Mouse (Mus musculus) kidney, postnatal 4 days (tissue): ENCODE results near the gene Fbxo47.
"Not testable (repeated sequence)": the region's sequence is repeated elsewhere in the genome, so short reads cannot be mapped to it uniquely, and the experiment has no call there.

Experiments
- DNase-seq, 2 experiments: peaks; one replicate each; pipeline ENCODE4 v3.0.0; 2021; ENCODE audit warnings: mixed read lengths in 2 of 2

Fbxo47 gene

DNA sequence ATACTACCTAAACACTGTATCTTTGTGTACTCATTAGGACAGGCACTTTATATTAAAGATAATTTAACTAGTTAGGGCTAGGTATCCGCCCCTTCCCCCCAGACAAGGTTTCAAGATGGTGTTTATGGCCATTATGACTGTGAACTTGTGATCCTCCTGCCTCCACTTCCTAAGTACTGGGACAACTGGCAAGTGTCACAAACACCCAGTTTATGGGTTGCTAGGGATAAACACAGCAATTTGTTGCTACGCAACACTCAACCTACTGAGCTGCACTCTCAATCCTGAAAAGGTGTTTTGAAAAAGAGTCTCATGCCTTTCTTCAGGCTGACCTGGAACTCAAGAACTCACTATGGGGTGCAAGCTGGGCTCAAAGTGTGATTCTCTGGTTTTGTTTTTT lies 6.6 kb downstream of the Fbxo47 start:
- DNase-seq: no peak

DNA sequence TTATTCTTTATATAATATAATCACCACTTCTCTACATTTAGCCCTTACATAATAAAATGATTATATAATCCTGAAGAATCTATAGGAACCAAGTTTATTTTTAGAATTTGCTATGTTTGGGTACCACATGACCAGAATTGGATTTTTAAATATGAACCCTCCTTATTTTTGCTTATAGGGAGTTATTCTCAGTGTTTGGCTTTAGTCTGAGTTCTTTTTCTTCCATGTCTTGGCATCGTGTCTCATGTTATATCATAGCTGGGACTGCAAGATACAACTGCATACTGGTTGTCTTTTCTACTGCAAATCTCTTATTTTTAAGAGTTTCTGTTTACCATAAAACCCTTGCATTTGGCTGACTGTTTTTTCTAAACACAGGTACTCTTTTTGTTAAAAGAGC lies 9.6 kb downstream of the Fbxo47 start:
- DNase-seq: no peak

DNA sequence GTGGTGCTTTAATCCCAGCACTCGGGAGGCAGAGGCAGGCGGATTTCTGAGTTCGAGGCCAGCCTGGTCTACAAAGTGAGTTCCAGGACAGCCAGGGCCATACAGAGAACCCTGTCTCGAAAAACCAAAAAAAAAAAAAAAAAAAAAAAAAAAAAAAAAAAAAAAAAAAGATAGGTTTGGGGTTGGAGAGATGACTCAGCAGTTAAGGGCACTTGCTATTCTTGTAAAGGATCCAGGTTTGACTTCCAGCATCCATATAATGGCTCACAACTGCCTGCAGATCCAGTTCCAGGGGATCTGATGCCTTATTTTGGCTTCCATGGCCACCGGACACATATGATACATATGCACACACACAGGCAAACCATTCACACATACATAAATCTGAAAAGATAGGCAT lies 11.6 kb downstream of the Fbxo47 start:
- DNase-seq: not testable (repeated sequence)

DNA sequence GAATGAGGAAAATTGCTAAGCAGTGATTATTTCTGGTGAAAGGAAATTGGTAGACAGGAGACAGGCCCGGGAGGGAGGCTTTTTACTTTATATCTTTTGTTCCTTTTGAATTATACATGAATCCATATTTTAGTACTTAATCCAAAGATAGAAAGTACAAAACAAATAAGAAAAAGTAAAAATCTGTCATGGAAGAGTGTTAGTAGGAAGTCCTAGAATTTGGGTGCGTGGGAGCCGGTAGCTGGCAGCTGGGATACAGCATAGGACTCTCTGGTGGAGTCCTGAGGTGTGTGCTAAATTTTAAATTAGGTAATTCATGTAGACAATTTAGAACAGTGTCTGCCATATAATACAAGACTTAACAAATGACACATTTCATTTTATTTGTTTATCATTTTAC lies 16.4 kb downstream of the Fbxo47 start:
- no peak for DNase-seq

DNA sequence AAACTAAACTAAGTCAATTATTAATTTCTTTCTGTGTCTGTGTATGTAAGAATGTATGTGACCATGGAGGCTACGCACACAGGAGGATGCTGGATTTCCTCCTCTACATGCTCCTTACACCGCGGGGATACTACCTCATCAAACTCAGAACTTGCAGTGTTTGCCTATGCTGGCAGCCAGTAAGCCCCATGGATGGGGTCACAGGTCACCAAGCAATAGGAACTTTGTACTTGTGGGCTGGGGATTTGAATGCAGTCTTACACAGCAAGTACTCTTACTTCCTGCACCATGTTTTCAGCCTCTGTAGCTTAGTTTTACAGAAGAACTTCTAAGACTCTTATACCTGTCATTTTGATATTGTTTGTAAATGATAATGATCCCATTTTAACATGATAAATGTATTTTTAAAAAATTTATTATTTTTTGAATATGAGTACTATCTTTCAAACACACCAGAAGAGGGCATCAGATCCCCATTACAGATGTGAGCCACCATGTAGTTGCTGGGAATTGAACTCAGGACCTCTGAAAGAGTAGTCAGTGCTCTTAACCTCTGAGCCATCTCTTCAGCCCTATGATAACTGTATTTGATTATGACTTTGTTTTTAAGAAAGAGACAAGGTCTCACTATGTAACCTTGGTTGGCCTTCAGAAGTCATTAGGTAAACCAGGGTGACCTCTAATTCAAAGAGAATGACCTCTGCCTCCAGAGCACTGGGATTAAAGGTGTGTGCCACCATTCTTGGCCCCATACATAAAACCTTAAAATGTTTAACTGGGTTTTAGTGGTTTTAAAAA lies 17.7 kb downstream of the Fbxo47 start:
- DNase-seq: no peak

DNA sequence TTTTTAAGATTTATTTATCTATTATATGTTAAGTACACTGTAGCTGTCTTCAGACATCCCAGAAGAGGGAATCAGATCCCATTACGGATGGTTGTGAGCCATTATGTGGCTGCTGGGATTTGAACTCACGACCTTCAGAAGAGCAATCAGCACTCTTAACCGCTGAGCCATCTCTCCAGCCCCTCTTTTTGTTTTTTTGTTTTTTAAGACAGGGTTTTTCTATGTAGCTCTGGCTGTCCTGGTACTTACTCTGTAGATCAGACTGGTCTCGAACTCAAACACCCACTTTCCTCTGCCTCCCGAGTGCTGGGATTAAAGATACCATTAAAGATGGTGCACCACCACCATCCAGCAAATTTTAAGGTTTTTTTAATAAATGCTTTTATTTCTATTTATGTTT lies 18.5 kb downstream of the Fbxo47 start:
- DNase-seq: no peak

DNA sequence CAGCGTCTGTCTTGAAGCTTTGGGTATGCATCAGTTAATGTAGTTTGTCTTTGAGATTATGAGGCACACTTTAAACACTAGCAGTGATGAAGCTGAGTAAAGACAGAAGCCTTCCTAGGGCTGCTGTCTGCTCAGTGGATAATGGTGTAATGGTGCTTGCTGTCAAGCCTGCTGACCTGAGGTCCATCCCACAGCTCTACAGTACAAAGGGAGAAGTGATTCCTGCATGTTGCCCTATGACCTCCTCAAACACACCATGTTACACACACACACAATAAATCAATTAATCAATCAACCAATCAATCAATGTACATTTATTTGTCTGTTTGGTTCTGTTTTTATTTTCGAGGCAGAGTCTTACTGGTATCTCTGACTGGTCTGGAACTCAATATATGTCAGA lies 21.8 kb downstream of the Fbxo47 start:
- no peak for DNase-seq

DNA sequence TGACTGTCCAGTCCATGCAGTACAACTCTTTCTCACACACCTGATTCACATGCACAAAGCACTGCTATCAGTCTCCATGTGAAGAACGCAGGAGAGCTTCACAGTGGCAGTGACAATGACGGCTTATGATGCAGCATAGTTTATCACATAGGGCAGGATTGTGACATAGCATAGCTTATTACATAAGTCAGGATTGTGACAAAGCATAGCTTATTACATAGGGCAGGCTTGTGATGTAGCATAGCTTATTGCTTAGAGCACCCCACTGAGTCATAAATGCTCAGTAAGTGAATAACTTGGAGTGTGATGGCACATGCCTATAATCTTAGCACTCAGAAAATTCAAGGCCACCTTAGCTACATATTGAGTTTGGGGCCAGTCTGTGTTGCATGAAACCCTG lies 28.5 kb downstream of the Fbxo47 start:
- DNase-seq: no peak

DNA sequence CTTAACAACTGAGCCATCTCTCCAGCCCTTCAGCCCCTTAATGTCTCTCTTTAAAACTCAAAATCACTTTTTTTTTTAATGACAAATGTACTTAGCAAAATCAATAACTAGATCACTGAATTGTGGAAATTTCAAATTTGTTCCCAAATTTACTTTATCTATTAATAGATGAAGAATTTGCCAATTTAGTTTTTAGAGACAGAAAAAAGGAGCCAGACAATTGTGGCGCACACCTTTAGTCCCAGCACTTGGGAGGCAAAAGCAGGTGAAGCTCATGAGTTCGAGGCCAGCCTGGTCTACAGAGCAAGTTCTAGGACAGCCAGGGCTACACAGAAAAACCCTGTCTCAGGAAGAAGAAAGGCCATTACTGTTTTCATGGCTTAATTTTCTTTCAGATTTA lies 32.4 kb downstream of the Fbxo47 start:
- no peak for DNase-seq

DNA sequence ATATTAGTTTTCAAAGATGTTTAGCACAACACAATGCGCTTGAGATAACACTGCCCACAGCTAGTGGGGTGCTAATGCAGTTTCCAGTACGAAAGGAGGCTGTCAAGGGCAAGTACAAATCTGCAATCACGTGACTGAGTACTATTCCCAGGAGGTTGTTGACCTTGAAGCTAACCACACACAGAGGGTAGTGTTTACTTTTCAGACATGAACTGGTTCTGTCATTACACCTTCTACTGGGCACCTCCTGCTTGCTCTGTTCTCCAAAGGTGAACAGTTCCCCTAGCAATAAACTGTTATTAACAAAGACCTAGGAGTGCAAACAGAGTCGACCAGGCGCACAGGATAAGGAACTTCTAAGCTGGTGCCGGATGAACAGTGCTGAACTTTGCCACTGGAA lies 33.6 kb downstream of the Fbxo47 start:
- DNase-seq: no peak

DNA sequence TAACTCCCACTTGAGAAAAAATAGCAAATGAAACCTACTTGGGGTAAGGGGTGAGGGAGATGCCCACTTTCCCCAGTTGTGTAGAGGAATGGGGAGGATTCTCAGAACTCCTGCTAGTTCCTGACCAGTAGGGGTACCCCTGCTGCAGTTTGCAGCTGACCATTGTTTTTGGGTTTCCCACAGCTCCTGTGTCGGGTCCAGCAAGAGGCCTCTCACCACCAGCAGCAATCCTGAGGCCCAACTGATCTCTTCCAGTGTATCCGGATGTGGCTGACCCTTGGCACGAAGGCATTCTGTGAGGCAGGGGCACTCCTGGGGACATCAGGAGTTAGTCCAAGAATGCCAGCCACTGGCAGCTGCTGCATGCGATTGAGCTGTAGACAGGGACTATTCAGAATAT lies 42.0 kb downstream of the Fbxo47 start:
- DNase-seq: no peak

DNA sequence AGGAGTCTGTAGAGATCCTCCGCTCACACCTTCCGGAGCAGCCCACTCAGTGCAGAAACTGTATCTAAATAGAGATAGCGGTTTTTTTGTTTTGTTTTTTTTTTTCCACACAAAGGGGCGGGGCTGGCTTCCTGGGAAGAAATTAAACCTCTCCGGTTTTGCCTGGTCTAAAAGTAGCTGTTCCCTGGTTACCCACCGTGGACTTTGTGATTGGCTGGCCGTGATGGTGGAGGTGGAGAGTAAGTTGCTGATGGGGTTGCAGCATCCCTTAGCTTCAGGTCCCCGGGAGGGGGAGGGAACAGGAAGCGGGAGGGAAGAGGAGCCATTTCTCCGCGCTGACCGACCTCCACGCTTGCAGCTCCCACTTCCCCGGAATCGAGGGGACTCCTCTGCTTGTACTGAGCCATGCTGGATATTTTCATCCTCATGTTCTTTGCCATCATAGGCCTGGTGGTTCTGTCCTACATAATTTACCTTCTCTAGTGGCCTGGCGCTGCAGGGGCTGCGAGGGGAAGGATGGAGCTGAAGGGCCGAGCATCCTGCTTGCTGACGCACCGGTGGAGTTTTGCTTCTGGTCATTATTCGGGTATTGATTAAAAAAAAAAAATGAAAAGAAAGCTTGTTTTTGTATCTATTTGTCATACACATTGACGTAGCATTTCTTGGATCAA lies 42.8 kb downstream of the Fbxo47 start:
- DNase-seq: peak; percentile 68 to 81

DNA sequence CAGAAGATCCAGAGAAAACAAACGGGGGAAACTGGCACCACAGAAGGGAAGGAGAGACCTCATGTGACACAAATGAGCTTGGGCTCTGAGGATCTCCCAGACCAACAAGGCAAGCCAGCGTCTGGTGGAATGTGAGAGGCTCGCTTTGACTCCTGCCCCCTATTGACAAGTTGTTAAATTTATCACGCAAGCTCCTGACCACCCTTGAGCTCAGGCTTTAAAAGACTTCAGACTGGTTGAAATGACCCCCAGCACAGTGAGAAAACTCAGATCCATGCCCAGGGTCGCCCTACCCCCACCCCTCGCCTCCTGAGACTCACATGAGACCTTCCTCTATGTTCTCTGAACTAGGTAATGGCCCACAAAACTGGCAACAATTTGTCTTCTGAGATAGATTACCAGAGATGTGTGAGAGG lies 43.4 kb downstream of the Fbxo47 start, which contains the start of gene B230217C12Rik:
Gene B230217C12Rik, plus strand, starts transcription at position 242 of the 416 bp plus-strand sequence.
- no peak for DNase-seq

DNA sequence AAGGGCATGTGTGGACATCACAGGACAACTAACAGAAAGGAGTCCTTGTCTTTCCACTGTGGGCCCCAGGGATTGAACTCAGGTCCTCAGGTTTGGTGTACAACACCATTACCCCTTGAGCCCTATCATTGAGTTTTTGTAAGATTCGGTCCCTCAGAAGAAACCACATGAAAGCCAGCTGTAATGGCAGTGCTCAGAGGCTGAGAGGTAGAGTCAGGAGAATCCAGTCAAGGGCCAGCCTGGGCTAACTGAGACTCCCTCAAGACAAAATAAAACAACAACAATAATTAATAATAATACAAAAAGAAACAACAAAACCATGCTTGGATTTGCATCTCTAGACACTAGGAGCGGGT lies 43.8 kb downstream of the Fbxo47 start:
- DNase-seq: no peak

DNA sequence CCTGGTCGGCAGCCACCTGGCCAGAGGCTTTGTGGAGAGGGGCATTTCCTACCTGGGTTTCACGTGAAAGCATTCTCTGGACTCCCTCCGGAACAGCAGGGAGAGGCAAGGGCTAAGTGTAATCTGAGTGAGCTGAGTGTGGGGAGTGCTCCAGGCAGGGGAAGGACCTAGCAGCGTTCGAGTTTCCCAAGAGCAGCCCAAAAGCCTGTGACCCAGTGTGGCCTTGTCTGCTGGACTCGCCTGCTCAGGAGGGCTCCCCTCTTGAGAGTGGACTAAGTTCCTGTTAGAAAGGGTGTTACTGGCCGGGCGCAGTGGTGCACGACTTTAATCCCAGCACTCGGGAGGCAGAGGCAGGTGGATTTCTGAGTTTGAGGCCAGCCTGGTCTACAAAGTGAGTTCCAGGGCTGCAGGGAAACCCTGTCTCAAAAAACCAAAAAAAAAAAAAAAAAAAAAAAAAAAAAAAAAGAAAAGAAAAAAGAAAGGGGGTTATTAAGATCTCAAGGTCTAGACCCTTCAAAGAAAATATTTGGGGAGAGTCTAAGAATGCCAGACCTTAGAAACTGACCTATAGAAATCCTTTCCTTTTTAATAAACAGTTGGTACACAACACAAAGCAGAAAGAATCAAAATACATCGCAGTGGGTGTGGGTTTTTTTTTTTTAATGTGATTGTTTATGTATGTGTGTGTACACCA lies 44.4 kb downstream of the Fbxo47 start:
- no peak for DNase-seq

DNA sequence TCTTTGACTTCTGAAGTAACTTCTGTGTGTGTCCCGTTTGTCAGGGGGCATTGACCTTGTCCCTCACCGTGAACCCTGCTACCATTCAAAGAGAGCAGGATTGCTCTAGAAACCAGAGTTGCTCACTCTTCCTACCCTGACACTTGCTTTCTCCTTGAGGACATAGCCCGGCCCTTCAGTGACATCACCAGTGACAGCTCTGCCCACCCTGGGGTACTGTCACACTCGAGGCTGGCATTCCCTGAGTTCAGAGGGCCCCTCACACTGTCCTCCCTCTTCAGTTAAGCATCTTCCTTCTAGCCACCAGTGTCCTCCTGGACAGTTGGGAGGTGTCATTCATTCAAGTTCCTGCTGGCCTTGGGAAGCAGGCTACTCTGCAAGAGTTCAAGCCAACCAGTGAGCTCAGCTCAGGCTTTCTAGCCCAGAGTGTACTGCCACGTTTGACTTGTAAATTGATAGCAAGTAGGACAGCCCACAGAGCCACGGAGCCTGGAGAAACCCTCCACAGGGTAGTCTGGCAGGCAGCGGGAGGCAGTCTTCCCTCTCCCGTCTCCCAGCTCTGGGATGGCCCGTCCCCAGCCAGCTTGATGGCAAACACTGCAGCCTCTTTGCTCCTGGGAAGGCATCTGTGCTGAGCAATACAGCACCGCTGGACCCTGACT lies 45.0 kb downstream of the Fbxo47 start:
- DNase-seq: no peak

DNA sequence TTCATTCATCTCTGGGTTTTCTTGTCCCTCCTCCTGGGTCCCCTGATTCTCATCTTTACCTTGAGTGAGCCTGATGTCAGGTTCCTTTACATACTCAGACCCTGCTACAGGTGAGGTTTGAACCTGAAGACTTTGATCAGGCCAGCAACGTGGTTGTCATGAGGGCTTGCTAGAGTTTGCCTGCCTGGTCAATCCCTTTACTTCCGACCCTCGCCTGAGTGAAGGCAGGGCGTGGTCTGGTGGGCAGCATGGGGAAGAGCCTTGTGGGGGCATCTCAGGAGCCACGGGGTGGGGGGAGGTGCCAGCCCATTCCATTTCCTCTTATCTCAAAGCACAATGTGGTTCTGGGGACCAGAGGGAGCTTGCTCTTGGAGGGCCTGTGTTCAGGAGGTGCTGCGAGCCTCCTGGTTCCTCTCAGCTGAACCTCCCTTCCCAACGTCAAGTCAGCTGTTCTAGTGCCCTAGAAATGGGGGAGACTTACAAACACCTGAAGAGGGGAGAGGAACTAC lies 46.3 kb downstream of the Fbxo47 start:
- no peak for DNase-seq

DNA sequence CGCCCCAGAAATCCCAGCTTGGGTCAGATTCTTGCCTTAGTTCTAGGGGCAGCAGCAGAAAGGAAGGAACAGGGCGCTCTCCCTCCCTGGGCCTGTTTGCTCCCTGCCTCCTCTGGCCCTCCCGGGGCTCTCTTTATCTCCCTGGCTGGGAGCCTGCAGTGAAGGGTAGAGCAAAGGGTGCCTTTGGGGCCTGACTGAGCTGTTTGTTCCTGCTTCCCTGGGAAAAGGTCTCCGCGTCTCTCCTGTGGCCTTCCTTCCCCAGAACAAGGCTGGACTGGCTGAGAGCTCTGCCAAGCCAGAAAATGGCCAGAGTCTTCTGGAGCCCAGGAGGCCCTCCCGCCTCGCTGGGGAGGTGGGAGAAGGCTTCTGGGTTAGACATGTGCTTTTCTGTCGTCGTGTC lies 46.9 kb downstream of the Fbxo47 start:
- not testable (repeated sequence) for DNase-seq

DNA sequence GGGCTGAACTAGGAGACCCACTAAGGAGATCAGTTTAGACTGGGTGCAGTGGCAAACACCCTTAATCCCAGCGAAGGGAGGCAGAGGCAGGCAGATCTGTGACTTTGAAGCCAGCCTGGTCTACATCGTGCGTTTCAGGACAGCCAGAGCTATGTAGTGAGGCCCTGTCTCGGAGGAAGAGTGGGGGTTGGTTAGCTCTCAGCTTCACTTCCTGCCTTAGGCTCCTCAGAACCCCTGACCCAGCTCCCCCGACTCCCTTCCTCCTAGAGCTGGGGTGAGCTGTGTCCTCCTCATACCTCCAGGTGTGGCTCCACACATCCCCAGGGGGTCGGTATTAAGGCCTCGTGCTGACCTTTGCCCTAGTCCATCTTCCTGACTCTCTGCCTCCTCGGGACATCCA lies 47.4 kb downstream of the Fbxo47 start:
- DNase-seq: no peak

DNA sequence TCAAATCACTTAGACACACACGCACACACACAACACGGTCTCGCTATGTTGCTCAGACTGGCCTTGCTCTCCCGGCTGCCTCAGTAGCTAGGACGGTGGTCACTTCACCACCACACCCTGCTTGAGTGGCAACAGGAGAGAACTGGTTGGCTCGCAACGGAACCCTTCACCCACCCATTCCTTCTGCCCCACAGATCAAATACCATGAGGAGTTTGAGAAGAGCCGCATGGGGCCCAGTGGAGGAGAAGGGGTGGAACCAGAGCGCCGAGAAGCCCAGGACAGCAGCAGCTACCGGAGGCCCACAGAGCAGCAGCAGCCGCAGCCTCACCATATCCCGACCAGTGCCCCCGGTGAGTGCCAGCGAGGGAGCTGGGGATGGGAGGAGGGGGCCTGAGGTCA lies 50.6 kb downstream of the Fbxo47 start:
- DNase-seq: no peak

DNA sequence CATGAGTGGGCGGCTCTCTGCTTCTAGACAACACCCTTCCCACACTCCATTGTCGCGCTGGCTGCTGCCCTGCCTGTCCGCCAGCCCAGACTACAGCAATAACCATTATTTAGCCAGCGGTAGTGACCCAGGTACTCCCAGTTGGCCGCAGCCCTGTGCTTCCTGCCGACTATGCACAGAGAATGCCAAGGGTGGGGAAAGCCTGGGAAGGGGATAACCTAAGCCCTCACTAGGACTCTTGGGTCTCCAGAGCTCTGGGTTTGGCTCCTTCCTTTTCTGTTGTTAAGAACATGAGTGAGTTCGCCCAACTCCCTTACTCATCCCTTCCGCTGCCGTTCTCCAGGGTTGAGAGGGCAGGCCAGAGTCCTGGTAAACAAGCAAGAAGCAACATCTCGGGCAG lies 52.0 kb downstream of the Fbxo47 start:
- DNase-seq: no peak

DNA sequence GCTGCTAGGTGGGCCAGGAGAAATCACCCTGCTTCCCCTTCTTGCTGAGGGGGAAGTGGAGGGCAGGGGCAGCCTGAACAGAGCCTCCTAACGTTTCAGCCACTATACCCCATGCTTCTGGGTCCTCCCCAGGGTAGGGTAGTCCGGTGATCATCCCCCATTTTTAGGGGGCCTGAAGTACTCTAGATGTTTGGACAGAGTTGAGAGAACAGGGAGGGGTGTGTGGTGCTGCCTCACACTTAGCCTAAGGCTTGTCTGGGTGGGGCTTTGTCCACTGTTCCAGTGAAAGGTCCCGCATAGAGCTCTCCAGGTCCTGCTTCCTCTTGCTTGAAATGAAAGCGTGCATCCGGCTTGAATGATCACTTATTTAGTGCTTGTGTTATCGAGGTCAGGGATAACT lies 53.5 kb downstream of the Fbxo47 start:
- DNase-seq: no peak

DNA sequence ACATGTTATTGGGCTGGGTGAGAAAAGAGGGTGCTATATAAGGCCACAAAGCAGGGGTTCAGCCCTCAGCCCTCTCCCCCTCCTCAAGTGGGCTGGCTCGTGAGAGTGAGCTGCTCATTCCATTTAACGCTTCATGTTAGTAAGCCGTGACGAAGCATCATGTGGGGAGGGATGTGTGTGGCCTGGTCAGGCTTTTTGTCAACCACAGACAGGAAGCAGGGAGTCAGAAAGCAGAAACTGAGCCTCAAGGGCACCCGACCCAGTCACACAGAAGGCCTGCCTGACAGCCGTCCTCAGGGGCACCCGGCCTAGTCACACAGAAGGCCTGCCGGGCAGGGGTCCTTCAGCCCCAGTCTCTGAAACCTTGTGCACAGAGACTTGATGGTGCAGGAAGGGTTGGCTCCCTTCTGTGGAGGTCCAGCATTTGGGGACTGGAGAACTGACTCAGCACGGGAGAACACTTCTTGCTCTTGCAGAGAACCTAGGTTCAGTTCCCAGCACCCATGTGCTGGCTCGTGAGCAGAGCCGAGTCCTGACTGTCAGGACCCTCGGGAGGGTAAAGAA lies 54.0 kb downstream of the Fbxo47 start:
- no peak for DNase-seq
